Mouse (Mus musculus) kidney, embryonic 16.5 days (tissue): ENCODE data around the gene Spns3. TPM values are rescaled to one million over a fixed set of nuclear protein-coding genes. Genes with fewer than 3 reads are reported as not detected.

Source experiments
- ATAC-seq: fragments of 200-750 bp; cut with Nextera tagmentation; 2 replicates; pipeline ENCODE4 v1.8.0; 2017; ENCODE audit warnings: moderate TSS enrichment; ENCODE audit not compliant: low FRiP score, low TSS enrichment
- H3K27ac ChIP-seq: fragments of 300-500 bp; sonication (generic); 2 replicates; pipeline ENCODE4 v1.5.1; 2014; ENCODE audit warnings: low read length
- H3K27me3 ChIP-seq: fragments of 300-500 bp; sonication (generic); 2 replicates; pipeline ENCODE4 v1.6.1; 2014; ENCODE audit warnings: low read length, control low read depth, mixed read lengths; ENCODE audit not compliant: insufficient read depth
- H3K36me3 ChIP-seq: fragments of 300-500 bp; sonication (generic); 2 replicates; pipeline ENCODE4 v1.6.1; 2014; ENCODE audit warnings: low read length, control low read depth, mixed read lengths; ENCODE audit not compliant: insufficient read depth
- H3K4me1 ChIP-seq: fragments of 300-500 bp; sonication (generic); 2 replicates; pipeline ENCODE4 v1.6.1; 2014; ENCODE audit warnings: low read length, control low read depth, mixed read lengths; ENCODE audit not compliant: insufficient read depth
- H3K4me2 ChIP-seq: fragments of 300-500 bp; sonication (generic); replicated peaks from 2 replicates; pipeline ENCODE4 v1.6.1; 2014; ENCODE audit warnings: low read depth, low read length
- H3K4me3 ChIP-seq: fragments of 300-500 bp; sonication (generic); 2 replicates; pipeline ENCODE4 v1.5.1; 2014; ENCODE audit warnings: mild to moderate bottlenecking, low read length
- H3K9ac ChIP-seq: fragments of 300-500 bp; sonication (generic); replicated peaks from 2 replicates; pipeline ENCODE4 v1.6.1; 2014; ENCODE audit warnings: low read length
- H3K9me3 ChIP-seq: fragments of 300-500 bp; sonication (generic); 2 replicates; pipeline ENCODE4 v1.6.1; 2016; ENCODE audit warnings: low read length, control low read depth
- WGBS: fragments of 180-500 bp; shearing (Covaris S2); extraction: QIAGEN DNeasy Blood & Tissue Kit; methylation state at CpG from one replicate; pipeline ENCODE4 v1.1.7; 2014; 5-methylcytosine and 5-hydroxymethylcytosine counted together
- polyA plus RNA-seq: library from polyadenylated mRNA; unstranded; fragments of >200 nt; fragmentation: Nextera tagmentation; extraction: Ambion mirVana; gene quantifications from 2 replicates; pipeline ENCODE4 v1.2.1, GENCODE M21; 2015

Gene Spns3
- polyA plus RNA-seq, 1 experiment from 2014 or later: 0.27 TPM

DNA sequence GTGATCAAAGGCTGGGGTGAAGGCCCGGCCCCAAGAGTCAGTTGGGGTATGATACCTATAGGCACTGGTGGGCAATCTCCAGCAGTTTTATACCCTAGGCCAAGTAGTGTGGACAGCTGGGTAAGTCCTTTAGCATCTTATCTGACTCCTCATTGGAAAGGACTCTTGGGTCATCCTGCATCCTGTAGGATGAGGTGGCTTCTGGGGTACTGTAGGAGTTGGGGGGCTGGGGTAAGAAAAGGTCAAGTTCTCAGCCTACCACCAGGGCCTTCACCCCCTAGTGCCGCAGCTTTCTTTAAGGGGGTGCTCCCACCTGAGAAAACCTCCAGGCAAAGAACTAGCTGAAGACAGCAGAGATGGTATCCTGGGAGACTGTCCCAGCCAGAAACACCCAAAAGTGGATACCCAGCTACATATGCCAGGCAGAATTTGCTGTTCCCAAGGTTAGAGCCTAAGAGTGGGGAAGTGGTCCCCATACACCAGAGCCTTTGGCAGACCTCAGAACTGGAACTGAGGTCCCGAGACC is 98.1 kb downstream of the Spns3 start:
- Histone ChIP-seq H3K4me2 (no peak overlapping the region), H3K27ac (no peak overlapping the region), H3K9ac (no peak overlapping the region), H3K36me3 (peaks cover 56% of the 10 kb centered on the region), H3K4me3 (no peak overlapping the region), H3K27me3 (no peaks in the 10 kb centered on the region), H3K9me3 (no peaks in the 10 kb centered on the region), H3K4me1 (peaks cover 6% of the 10 kb centered on the region)
- WGBS: 90% methylated on average over 3 of the region's 3 CpGs
- ATAC-seq: no peak

DNA sequence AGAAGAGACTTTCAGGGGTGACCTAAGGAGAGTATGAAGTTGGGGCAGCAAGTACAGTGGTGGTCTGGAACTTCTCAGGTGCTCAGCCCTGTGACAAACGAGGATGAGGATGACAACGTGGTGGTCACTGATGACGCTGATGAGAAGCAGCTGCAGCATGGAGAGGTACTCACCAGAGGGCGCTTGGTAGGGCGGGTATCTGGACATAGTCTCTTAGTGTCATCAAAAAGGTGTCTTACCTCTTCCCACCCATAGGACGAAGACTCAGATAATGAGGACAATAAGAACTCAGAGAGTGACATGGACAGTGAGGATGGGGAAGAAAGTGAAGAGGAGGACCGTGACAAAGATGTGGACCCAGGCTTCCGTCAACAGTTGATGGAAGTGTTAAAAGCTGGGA is 102.8 kb downstream of the Spns3 start:
- Histone ChIP-seq H3K9me3 (no peaks in the 10 kb centered on the region), H3K4me1 (peaks cover 5% of the 10 kb centered on the region), H3K9ac (no peak overlapping the region), H3K36me3 (peaks cover 99% of the 10 kb centered on the region), H3K27me3 (no peaks in the 10 kb centered on the region), H3K4me2 (no peak overlapping the region), H3K4me3 (no peak overlapping the region), H3K27ac (no peak overlapping the region)
- ATAC-seq: no peak
- WGBS: 81% methylated on average over 8 of the region's 8 CpGs

DNA sequence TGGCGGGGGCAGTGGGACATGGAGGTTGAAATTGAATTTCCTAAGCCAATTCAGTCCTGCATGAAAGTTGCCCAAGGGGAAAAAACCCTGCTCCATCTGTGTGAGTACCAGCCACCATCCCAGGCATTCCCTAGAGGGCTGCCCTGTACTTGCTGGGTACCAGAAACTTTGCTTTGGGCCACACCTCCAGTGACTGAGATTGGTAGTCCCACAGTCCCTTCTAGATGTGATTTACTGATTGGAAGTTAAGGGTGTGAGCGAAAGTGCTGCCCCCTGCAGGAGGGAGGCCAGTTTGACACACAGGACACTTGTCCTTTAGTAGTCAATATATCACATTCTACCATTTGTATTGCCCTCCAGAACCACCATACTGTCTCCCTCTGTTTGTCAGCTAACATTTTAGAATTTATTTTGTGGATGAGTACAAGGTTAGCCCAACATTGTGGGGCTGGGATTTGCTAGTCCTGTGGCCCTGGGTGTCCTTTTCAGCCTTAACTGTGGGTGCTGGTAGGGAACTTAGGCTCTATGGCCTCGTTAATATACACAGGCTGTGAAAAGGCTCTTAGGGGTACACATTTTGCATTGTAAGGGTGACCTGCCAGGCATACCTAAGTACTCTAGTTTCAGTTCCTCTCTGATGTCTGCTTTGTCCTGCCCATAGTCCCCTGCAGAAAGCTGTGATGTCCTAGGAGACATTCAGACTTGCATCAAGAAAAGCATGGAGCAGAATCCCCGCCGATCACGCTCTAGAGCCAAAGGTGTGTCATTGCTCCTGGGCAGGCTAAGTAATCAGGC is 103.8 kb downstream of the Spns3 start:
- Histone ChIP-seq H3K27me3 (no peaks in the 10 kb centered on the region), H3K4me3 (no peak overlapping the region), H3K9ac (no peak overlapping the region), H3K4me1 (peaks cover 11% of the 10 kb centered on the region), H3K27ac (no peak overlapping the region), H3K9me3 (no peaks in the 10 kb centered on the region), H3K4me2 (no peak overlapping the region), H3K36me3 (peaks cover 90% of the 10 kb centered on the region)
- WGBS: 86% methylated on average over 6 of the region's 6 CpGs
- no peak for ATAC-seq

Other genes with a start within 250 kb of the Spns3 start
- 4.9 and 5.1 TPM in 2 replicates for gene Xaf1, start 248.9 kb downstream of the Spns3 start, polyA plus RNA-seq
- gene Fbxo39, start 236.1 kb downstream of the Spns3 start, polyA plus RNA-seq: not detected in 2 replicates
- 6.1 and 6.5 TPM in 2 replicates for gene Tekt1, start 188.1 kb downstream of the Spns3 start, polyA plus RNA-seq
- 109 and 124 TPM in 2 replicates for gene Smtnl2, start 138.8 kb downstream of the Spns3 start, polyA plus RNA-seq
- 1.6 and 2.2 TPM in 2 replicates for gene Ggt6, start 115.0 kb downstream of the Spns3 start, polyA plus RNA-seq
- 175 and 177 TPM in 2 replicates for gene Mybbp1a, start 109.2 kb downstream of the Spns3 start, polyA plus RNA-seq
- 2.5 and 3.3 TPM in 2 replicates for gene Spns2, start 60.6 kb downstream of the Spns3 start, polyA plus RNA-seq
- 65.8 and 67.1 TPM in 2 replicates for gene Ube2g1, start 56.8 kb upstream of the Spns3 start, polyA plus RNA-seq
- 24.6 and 26.7 TPM in 2 replicates for gene Ankfy1, start 139.5 kb upstream of the Spns3 start, polyA plus RNA-seq
- 6.7 and 7.5 TPM in 2 replicates for gene Cyb5d2, start 245.6 kb upstream of the Spns3 start, polyA plus RNA-seq
- 8.8 and 9.5 TPM in 2 replicates for gene Zzef1, start 245.7 kb upstream of the Spns3 start, polyA plus RNA-seq